Mouse (Mus musculus): Measurements from ENCODE around the gene Rfx2. TPM values are rescaled to one million over a fixed set of nuclear protein-coding genes. Genes with fewer than 3 reads are reported as not detected.

Gene Rfx2
- polyA plus RNA-seq, 1 experiment from 2014 or later = 10.7 TPM

- ATAC-seq (ENCODE audit: low read depth) = no peak
- H3K4me2 ChIP-seq = no peak overlapping the region
Observed at GRCm38 (mm10) chr17:56814316-56815056, 16.3 kb downstream of the Rfx2 start.

GRCm38 (mm10) chr17:56810245-56810644 lies 20.6 kb downstream of the Rfx2 start:
- H3K4me3 ChIP-seq (replicated peaks) = no peak overlapping the region
- DNase-seq = no peak
- peak; percentile 13; the same call in 1 of the 2 replicates for ATAC-seq (ENCODE audit: low read depth)
- no peaks in the 10 kb centered on the region for H3K9me3 ChIP-seq (replicated peaks)
- H3K27ac ChIP-seq = 0 out of 2 replicates have a peak overlapping the region, but pooled peaks have one; percentile 1
- no peak overlapping the region for H3K9ac ChIP-seq
- peaks cover 8% of the 10 kb centered on the region; the same call in 1 of the 2 replicates for H3K36me3 ChIP-seq
- WGBS (ENCODE audit: insufficient replicate concordance) = 40% methylated on average over 3 of the region's 3 CpGs
- no peak overlapping the region for H3K4me2 ChIP-seq
- H3K27me3 ChIP-seq = no peaks in the 10 kb centered on the region
- peaks cover 54% of the 10 kb centered on the region for H3K4me1 ChIP-seq (replicated peaks)

More at GRCm38 (mm10) chr17:56814316-56815056, 16.3 kb downstream of the Rfx2 start:
- WGBS (ENCODE audit: insufficient replicate concordance) = 29% methylated on average over 24 of the region's 24 CpGs
- Histone ChIP-seq H3K36me3 (peaks cover 10% of the 10 kb centered on the region; the same call in 1 of the 2 replicates), H3K4me3 (replicated peaks) (no peak overlapping the region), H3K9me3 (replicated peaks) (no peaks in the 10 kb centered on the region), H3K27me3 (no peaks in the 10 kb centered on the region), H3K9ac (no peak overlapping the region), H3K27ac (no peak overlapping the region), H3K4me1 (replicated peaks) (peaks cover 83% of the 10 kb centered on the region)
- DNase-seq = peak; percentile 42

- no peaks in the 10 kb centered on the region for H3K27me3 ChIP-seq
- ATAC-seq (ENCODE audit: low read depth) (peak; percentile 52), DNase-seq (peak; percentile 57)
- H3K36me3 ChIP-seq = peaks cover 23% of the 10 kb centered on the region
- H3K4me2 ChIP-seq = no peak overlapping the region
- no peak overlapping the region for H3K27ac ChIP-seq
- H3K4me1 ChIP-seq (replicated peaks) = peaks cover 40% of the 10 kb centered on the region
- H3K9me3 ChIP-seq (replicated peaks) = no peaks in the 10 kb centered on the region
- WGBS (ENCODE audit: insufficient replicate concordance) = 15% methylated on average over 9 of the region's 9 CpGs
- H3K4me3 ChIP-seq (replicated peaks) = no peak overlapping the region
- H3K9ac ChIP-seq = no peak overlapping the region
Observed at GRCm38 (mm10) chr17:56808518-56808917, 22.3 kb downstream of the Rfx2 start.

GRCm38 (mm10) chr17:56805784-56806183 lies 25.0 kb downstream of the Rfx2 start:
- Histone ChIP-seq H3K9me3 (replicated peaks) (no peaks in the 10 kb centered on the region), H3K4me2 (no peak overlapping the region), H3K27me3 (no peaks in the 10 kb centered on the region), H3K4me3 (replicated peaks) (no peak overlapping the region), H3K27ac (no peak overlapping the region), H3K9ac (no peak overlapping the region), H3K36me3 (peaks cover 50% of the 10 kb centered on the region), H3K4me1 (replicated peaks) (peaks cover 19% of the 10 kb centered on the region)
- DNase-seq (no peak), ATAC-seq (ENCODE audit: low read depth) (no peak)
- WGBS (ENCODE audit: insufficient replicate concordance) = 65% methylated on average over 1 of the region's 1 CpGs

- no peak overlapping the region for H3K4me2 ChIP-seq
- no peak overlapping the region for H3K9ac ChIP-seq
- peaks cover 11% of the 10 kb centered on the region for H3K4me1 ChIP-seq (replicated peaks)
- 82% methylated on average over 5 of the region's 5 CpGs for WGBS (ENCODE audit: insufficient replicate concordance)
- H3K36me3 ChIP-seq = peaks cover 59% of the 10 kb centered on the region
- DNase-seq (no peak), ATAC-seq (ENCODE audit: low read depth) (no peak)
- H3K4me3 ChIP-seq (replicated peaks) = no peak overlapping the region
- H3K9me3 ChIP-seq (replicated peaks) = no peaks in the 10 kb centered on the region
- no peaks in the 10 kb centered on the region for H3K27me3 ChIP-seq
- H3K27ac ChIP-seq = no peak overlapping the region
Observed at GRCm38 (mm10) chr17:56804952-56805351, 25.9 kb downstream of the Rfx2 start.

GRCm38 (mm10) chr17:56802065-56802464 lies 28.7 kb downstream of the Rfx2 start:
- Histone ChIP-seq H3K27ac (no peak overlapping the region), H3K9me3 (replicated peaks) (no peaks in the 10 kb centered on the region), H3K4me1 (replicated peaks) (peaks cover 1% of the 10 kb centered on the region; the same call in 1 of the 2 replicates), H3K27me3 (no peaks in the 10 kb centered on the region), H3K4me2 (no peak overlapping the region), H3K9ac (no peak overlapping the region), H3K36me3 (peaks cover 69% of the 10 kb centered on the region), H3K4me3 (replicated peaks) (no peak overlapping the region)
- no peak for ATAC-seq (ENCODE audit: low read depth)
- no peak for DNase-seq
- 81% methylated on average over 8 of the region's 8 CpGs for WGBS (ENCODE audit: insufficient replicate concordance)

- WGBS (ENCODE audit: insufficient replicate concordance) = 80% methylated on average over 3 of the region's 3 CpGs
- no peaks in the 10 kb centered on the region for H3K27me3 ChIP-seq
- H3K9ac ChIP-seq = no peak overlapping the region
- no peak overlapping the region for H3K4me3 ChIP-seq (replicated peaks)
- no peaks in the 10 kb centered on the region for H3K9me3 ChIP-seq (replicated peaks)
- peaks cover 14% of the 10 kb centered on the region for H3K4me1 ChIP-seq (replicated peaks)
- H3K36me3 ChIP-seq = peaks cover 56% of the 10 kb centered on the region
- DNase-seq (no peak), ATAC-seq (ENCODE audit: low read depth) (no peak)
- H3K27ac ChIP-seq = no peak overlapping the region
- H3K4me2 ChIP-seq = no peak overlapping the region
Observed at GRCm38 (mm10) chr17:56799276-56799675, 31.5 kb downstream of the Rfx2 start.

GRCm38 (mm10) chr17:56793614-56794319 lies 37.0 kb downstream of the Rfx2 start:
- peak overlapping the region; percentile 53 for H3K4me3 ChIP-seq (replicated peaks)
- peak overlapping the region; percentile 96 for H3K27ac ChIP-seq
- WGBS (ENCODE audit: insufficient replicate concordance) = 35% methylated on average over 6 of the region's 6 CpGs

GRCm38 (mm10) chr17:56792588-56792987 lies 38.2 kb downstream of the Rfx2 start:
- Histone ChIP-seq H3K27ac (peak overlapping the region; percentile 96), H3K36me3 (peaks cover 20% of the 10 kb centered on the region), H3K4me1 (replicated peaks) (peaks cover 52% of the 10 kb centered on the region), H3K9me3 (replicated peaks) (no peaks in the 10 kb centered on the region), H3K4me2 (no peak overlapping the region), H3K27me3 (no peaks in the 10 kb centered on the region), H3K4me3 (replicated peaks) (no peak overlapping the region), H3K9ac (peak overlapping the region; percentile 74)
- DNase-seq (no peak), ATAC-seq (ENCODE audit: low read depth) (no peak)
- 82% methylated on average over 3 of the region's 3 CpGs for WGBS (ENCODE audit: insufficient replicate concordance)

More at GRCm38 (mm10) chr17:56793614-56794319, 37.0 kb downstream of the Rfx2 start:
- H3K4me1 ChIP-seq (replicated peaks) = peaks cover 49% of the 10 kb centered on the region
- H3K27me3 ChIP-seq = no peaks in the 10 kb centered on the region
- peak overlapping the region; percentile 74 for H3K9ac ChIP-seq
- peaks cover 19% of the 10 kb centered on the region for H3K36me3 ChIP-seq
- peak overlapping the region; percentile 70 for H3K4me2 ChIP-seq
- no peaks in the 10 kb centered on the region for H3K9me3 ChIP-seq (replicated peaks)
- ATAC-seq (ENCODE audit: low read depth) = peak; percentile 95
- DNase-seq = peak; percentile 83

GRCm38 (mm10) chr17:56789286-56789685 lies 41.5 kb downstream of the Rfx2 start:
- no peak overlapping the region for H3K9ac ChIP-seq
- ATAC-seq (ENCODE audit: low read depth) (no peak), DNase-seq (no peak)
- H3K4me2 ChIP-seq = no peak overlapping the region
- H3K4me3 ChIP-seq (replicated peaks) = no peak overlapping the region
- no peaks in the 10 kb centered on the region for H3K27me3 ChIP-seq
- peaks cover 39% of the 10 kb centered on the region for H3K4me1 ChIP-seq (replicated peaks)
- no peaks in the 10 kb centered on the region for H3K9me3 ChIP-seq (replicated peaks)
- 70% methylated on average over 6 of the region's 6 CpGs for WGBS (ENCODE audit: insufficient replicate concordance)
- peaks cover 52% of the 10 kb centered on the region for H3K36me3 ChIP-seq
- H3K27ac ChIP-seq = peak overlapping the region; percentile 71

- Histone ChIP-seq H3K9me3 (replicated peaks) (no peaks in the 10 kb centered on the region), H3K27me3 (no peaks in the 10 kb centered on the region), H3K27ac (peak overlapping the region; percentile 71), H3K4me1 (replicated peaks) (peaks cover 35% of the 10 kb centered on the region), H3K4me2 (no peak overlapping the region), H3K36me3 (peaks cover 56% of the 10 kb centered on the region), H3K4me3 (replicated peaks) (no peak overlapping the region), H3K9ac (no peak overlapping the region)
- ATAC-seq (ENCODE audit: low read depth) (peak; percentile 51), DNase-seq (no peak)
- 65% methylated on average over 3 of the region's 3 CpGs for WGBS (ENCODE audit: insufficient replicate concordance)
Observed at GRCm38 (mm10) chr17:56788886-56789285, 41.9 kb downstream of the Rfx2 start.

Data from liver, embryonic 13.5 days (tissue).